Mouse (Mus musculus) frontal cortex, postnatal 14 days (tissue): Measurements from ENCODE around the gene Slc16a11.

Experiments
- DNase-seq, 2 experiments: peaks; one replicate each; pipeline ENCODE4 v3.0.0; 2022; ENCODE audit warnings: low spot score in 2 of 2

Slc16a11 gene

DNA sequence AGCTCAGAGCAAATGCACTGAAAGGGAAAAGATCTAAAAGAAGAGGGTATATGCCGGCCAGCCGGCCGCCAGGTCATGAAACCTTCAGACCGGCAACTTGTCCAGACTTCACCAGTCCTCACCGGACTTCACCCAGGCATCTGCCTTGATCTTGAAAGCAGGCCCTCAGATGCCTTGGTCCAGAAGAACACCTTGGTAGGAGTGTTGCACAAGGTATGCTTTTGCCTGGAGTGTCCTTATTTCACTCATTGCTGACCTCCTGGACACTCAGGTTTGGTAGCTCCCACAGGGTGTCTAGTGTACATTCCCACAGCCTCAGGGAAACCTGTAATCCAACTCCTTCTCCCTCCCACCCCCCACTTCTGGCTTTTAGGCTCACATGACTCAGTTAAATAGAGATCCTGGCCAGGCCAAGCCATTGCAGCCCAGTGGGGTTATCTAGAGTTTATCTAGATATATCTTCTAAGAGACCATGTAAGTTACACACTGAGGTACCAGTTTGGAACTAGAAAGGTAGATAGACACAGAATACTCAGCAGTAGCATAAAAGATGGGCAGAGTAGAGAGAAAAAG lies 12.4 kb upstream of the Slc16a11 start:
- no peak for DNase-seq

DNA sequence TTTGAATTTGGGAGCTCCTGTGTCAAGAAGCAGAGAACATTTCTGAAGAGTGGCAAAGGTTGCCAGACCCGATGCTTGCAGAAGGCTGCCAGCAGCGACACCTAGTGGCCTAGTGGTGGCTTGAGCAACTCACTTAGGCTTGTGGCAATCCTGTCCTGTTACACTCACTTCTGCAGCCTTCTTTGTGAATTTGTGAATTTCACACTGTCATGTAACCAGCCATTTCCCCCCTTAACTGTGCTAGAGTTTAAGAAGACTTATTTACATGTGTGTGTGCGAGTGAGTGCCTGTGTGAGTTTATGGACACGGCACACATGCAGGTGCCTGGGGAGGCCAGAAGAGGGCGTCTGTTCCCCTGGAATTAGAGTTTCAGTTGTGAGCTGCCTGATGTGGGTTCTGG lies 10.9 kb upstream of the Slc16a11 start:
- DNase-seq = peak; percentile 39 to 75

DNA sequence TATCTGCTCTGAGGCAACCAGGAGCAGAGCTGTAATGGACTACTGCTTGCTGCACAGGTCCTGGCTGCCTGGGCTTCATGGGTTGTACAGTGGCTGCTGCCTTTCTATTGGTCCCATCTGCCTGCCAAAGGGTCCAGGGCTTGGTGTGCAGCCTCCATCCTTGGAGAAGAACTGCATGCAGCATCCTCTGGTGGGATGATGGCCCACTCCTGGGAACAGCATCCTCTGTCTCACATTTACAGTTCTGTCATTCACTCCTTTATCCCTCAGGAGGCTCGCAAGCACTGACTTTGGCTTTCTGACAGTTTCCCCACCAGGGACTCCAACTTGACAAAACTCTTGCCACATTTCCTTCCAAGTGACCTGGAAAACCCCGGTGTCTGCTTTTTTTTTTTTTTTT lies 5.8 kb upstream of the Slc16a11 start:
- DNase-seq = no peak

DNA sequence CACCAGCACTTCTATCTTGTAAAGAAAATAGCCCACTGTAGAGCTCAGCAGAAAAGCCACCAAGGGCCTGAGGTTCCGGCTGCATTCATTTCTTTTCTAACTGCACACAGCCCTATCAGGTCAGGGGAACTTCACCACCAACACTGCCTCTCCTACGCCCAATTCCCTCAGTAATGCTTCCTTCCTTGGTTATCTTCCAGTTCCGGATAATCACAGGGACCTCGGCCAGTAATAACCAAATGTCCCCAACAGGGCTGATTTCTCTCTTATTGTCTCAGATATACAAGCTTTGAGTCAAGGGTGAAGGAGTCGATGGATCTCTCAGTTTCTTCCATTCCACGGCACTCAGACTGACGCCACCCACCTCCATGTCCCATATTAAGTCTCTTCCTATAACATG lies 5.3 kb upstream of the Slc16a11 start:
- DNase-seq = no peak

DNA sequence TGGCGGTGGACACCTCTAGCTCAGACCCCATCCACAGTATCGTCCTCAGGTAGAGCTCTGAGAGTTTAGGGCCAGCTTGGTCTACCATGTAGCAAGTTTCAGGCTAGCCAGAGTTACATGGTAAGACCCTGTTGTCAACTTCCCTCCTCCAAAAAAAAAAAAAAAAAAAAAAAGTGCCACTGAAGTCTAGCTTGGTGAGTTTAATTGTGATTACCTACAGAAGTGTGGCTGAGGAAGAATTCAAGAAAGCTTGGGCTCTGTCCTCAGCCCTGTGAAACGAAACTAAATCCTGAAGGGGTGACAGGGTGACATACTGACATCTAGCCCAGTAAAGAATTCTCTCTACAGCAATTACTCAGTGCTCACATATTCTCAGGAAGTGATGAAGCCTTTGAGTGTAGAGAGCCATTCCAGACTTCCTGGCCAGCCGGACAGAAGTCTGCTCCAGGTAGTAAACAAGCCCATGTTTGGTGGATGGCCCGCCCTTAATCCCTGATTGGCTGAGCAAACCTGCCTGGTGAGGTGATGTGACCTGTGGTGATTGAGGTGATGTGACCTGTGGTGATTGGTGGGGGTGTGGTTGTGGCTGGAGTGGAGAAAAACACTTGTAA lies 3.7 kb upstream of the Slc16a11 start:
- DNase-seq = no peak

DNA sequence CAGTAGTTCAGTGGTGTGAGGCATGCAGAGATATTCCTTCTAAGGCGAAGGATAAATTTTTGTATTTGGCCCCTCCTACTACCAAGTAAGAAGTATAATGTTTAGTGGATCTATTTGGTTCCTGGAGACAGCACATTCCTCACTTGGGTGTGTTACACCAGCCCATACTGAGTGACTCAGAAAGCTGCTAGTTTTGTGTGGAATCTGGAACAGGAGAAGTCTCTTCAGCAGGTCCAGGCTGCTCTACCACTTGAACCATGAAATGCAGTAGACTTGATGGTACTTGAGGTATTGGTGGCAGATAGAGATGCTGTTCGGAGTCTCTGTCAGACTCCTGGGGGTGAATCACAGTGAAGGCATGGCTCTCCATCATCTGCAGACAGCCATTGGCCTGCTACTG lies 1.9 kb upstream of the Slc16a11 start:
- no peak for DNase-seq

DNA sequence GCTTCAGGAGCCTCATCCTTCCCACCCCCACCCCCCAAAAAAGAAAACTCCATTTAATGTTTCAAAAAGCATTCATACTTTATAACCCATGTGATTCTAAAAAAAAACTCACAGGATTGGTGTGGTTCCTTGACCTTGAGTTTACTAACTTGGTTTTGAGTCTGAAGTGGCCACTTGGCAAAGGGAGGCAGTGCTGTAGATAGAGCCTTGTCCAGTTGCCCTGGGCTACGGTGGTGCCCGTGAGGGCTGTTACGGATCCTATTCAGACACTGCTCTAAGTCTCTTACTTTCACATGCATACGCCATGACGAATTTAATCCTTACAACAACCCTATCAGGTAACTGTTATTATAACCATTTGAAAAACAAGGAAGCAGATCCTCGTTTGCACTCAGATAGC lies 580 bp upstream of the Slc16a11 start:
- no peak for DNase-seq

DNA sequence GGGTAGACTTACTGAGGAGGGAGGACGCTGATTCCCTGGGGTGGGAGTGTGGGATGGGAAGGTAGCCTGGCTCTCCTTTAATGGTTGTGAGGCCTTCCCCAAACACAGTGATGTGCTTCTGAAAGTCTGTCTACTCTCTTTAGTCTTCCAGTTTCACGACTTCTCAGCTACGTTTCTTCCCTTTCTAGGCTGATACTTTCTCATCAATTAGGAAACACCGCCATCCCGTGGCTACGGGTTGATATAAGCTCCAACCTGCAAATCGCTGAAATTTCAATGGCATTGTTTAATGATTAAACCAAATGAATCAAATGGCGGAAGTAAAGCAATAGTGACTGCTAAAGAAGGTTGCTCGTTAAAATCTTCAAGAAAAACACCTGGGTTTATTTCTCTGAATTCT lies 344 bp downstream of the Slc16a11 start:
- DNase-seq = peak in 1 of 2 experiments; percentile 64

DNA sequence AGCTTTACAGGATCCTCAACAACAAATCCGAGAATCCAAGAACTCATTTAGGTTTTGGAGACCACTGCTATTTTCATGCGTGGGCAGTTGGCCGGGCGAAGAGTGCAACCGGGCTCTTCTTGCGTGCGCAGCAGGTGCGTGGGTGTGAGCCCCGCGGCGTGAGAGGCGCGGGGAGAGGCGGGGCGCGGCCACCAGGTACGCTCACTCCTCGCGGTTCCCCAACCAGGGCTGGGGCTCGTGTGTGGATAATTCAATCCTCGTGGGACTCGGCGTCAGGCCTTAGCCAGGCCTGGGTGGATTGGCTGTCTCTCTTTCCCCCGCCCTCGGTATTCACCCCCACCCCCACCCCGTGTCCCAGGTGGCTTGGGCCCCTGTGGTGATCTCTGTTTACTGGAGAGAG lies 1.2 kb downstream of the Slc16a11 start:
- no peak for DNase-seq

DNA sequence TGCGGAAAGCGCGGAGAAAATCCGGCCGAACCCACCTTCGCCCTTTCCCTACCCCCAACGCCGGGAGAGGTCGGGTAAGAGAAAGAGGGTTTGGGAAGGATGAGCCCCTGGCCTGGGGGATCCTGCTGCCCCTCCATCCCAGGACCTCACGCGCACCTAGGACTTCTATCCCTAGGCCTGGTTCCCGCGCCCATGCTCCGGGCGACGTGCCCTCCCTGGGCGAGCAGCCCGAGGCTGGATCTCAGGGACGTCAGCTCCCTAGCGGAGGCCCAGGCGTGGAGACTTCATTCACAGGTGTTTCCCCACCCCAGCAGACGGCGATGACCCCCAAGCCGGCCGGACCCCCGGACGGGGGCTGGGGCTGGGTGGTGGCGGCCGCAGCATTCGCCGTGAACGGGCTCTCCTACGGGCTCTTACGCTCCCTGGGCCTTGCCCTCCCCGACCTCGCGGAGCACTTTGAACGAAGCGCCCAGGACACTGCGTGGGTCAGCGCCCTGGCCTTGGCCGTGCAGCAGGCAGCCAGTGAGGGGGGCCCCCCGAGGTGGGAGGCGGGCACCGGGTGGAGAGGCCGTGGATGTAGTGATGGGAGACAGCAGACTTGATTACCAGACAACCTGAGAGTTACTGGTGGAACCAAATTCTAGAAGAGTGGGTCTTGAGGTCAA lies 1.8 kb downstream of the Slc16a11 start:
- DNase-seq = no peak

DNA sequence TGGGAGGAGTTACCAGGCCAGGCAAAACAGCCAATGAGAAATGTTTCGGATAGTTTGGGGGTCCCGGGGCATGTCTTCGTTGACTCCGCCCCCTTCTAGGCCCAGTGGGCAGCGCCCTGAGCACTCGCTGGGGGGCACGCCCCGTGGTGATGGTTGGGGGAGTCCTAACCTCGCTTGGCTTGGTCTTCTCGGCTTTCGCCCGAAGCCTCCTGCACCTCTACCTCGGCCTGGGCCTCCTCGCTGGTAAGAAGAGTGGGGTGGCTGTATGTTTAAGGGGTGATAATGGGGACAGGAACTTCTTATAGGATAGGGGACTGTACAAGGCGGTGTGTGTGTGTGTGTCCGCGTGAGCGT lies 2.3 kb downstream of the Slc16a11 start:
- DNase-seq = no peak

DNA sequence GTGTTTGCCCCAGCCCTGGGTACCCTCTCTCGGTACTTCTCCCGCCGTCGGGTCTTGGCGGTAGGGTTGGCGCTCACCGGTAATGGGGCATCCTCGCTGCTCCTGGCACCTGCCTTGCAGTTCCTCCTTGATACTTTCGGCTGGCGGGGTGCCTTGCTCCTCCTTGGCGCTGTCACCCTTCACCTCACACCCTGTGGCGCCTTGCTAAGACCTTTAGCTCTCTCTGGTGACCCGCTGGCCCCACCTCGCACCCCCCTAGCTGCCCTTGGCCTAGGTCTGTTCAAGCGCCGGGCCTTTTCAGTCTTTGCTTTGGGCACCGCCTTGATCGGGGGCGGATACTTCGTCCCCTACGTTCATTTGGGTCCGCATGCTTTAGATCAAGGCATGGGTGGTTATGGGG lies 2.7 kb downstream of the Slc16a11 start:
- DNase-seq = no peak

DNA sequence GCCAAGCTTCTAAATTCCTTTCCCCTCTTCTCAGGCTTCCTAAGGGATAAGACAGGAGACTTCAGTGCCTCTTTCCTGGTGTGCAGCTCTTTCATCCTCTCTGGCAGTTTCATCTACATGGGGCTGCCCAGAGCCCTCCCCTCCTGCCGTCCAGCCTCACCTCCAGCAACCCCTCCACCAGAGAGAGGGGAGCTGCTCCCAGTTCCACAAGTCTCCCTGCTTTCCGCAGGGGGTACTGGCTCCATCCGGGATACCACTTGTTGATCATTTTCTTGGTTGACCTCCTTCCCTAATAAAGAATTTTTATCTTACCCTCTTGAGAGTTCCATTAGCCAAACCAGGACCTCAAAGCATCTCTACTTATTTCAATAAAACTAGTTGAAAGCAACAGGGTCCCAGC lies 3.6 kb downstream of the Slc16a11 start:
- no peak for DNase-seq

DNA sequence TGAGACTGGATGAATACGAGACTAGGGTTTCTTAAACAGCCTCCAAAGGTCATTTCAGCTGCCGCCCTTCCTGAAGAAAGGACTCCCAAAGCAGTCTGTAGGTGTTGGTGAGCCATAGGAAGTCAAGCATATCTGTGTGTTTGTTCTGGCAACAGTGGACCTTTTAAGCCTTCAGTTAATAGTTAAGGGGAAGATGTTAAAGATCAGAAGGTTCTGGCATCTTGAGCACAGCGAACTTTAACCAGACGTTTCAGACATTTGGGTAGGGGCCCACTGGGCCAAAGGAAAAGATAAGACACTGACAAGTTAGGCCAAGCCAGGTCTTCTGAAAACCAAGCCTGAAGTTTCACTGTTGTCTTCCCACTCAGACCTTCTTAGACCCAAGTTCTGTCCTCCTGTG lies 5.5 kb downstream of the Slc16a11 start:
- DNase-seq = no peak

DNA sequence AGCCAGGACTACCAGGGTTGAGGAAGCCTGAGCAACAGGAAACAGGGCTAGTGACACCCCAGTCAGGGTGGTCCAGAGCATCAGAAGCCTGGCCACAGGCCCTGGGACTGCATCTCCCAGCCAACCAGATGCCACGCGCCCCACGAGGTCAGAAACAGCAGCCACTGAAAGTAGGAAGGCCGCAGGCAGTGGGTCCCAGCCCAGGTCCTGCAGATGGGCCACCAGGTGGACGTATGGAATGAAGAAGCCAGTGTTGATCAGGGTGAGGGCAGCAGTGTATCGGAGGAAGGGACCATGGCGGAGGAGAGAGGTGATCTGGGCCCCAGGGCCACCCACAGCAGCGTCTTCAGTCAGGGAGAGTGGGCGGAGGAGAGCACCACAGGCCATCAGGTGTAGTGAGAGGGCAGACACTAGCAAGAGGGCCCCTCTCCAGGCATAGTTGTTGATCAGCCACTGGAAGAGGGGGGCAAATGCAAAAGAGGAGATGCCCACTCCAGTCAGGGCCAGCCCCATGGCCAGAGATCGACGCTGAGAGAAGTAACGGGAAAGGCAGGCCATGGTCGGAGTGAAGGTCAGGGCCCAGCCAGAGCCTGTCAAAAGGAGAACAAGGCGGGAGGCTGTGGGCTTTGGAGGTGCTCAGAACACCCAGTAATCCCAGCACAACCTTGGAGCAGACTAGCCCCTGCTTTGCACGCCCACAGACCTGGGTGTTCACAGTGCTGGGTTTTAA lies 6.4 kb downstream of the Slc16a11 start:
- DNase-seq = no peak

DNA sequence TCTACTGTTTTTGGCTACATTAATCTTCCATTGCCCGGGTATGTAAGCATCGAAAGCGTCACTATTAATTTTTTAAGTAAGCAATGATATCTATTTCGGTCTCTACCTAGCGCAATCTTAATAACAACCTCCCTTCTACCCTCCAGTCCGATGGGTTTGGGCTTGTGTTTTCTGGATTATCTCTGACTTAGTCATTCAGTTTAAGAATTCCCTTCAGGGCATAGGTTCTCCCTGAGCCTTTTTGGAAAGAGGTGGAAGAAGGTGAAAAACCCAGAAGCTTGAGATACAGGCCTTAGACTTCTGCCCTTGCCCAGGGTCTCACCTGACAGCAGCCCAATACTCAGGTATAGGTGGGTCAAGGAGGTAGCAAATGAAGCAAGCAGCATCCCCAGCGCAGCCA lies 7.3 kb downstream of the Slc16a11 start:
- no peak for DNase-seq

DNA sequence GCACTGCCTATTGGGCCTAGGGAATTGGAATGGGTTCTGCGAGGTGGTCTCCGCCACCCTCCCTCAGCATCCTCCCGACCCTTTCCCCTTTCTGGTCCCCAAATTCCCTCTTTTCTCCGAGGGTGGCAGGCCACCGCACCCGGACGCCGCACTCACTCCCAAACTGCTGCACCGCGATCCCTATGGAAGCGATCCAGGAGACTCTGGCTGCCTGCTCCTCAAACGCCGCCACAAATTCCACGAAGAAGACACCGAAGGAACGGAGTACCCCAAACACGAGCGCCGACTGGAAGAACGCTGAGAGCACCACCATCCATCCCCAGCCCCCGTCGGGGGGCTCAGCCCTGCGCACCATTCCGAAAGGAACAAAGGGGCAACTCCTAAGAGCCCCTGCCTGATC lies 7.8 kb downstream of the Slc16a11 start:
- DNase-seq = peak in 1 of 2 experiments; percentile 29

DNA sequence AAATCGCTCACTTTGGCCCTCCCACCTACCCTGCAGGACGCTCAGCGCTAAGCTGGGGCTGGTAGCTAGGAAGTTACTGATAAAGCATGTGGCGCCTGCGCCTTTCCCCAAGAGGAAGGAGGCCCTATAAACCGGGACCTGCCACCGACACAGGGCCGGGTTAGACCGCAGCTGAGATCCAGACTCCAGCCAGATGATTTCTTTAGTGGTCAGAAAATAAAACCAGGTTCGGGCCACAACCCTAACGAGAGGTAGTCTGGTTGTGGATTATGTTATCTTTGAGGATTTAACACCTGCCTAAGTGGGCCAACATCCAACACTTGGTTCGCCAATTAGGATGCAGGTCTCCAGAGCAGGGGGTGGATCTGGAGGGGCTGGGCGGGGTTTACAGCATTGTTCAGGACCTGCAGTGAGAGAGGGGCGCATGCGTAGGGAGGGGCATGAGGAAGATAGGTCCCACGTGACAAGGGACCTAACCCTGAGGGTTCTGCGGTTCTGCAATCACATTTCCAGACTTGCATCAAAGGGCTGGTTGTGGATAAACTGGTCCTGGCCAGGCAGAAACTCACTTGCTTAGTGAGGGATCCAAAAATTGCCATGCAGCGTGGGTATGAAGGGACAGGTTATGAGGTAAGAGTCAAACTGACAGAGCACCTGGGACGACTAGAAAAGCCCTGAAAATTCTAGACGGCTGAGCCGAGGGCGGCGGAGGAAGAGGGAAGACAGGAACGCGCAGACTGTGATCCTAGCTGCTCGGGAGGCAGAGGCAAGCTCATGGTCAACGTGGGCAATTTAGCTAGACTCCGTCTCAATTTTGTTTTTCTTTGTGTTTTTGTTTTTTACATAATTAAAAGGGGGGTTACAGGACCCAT lies 8.4 kb downstream of the Slc16a11 start, which contains the start of gene Slc16a13:
TSS of gene Slc16a13 (minus strand) at position 334 of the 872 bp plus-strand sequence.
- DNase-seq = peak; percentile 90 to 93

DNA sequence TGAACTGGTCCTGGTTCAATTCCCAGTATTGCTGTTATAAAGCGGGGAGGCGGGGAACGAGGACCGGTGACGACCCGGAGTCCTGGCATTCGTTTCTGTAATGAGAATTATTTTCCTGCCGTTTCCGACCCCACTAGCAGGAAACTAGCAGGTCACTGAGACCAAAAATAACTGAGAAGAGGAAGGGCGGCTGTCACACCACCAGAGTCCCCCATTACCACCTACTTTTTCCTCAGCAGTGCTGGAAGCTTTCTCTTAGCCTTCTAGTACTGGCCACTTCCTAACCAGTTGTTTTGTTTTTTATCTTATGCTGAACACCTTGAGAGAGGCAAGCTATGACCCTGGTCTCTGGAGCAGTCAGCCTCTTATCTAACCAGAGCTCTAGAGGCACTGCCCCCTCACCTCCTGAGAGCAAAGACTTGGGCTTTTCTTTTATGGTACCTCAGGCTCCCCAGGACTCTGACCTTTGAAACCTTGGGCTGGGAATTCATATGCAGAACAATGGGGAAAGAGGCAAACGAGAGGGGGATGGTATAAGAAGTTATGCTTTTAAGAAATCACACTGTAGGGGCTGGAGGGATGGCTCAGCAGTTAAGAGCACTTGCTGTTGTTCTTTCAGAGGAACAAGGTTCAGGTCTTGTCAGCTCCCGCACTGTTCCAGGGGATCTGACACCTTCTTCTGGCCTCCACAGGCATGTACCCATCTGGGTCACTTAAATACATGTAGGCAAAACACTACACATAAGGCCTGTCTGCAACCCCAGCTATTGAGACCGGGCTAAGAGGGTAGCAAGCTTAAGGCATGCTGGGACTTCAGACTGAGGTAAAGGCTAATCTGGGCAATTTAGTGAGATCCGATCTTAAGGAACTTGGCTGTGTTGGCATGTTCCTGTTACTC lies 9.3 kb downstream of the Slc16a11 start:
- no peak for DNase-seq

DNA sequence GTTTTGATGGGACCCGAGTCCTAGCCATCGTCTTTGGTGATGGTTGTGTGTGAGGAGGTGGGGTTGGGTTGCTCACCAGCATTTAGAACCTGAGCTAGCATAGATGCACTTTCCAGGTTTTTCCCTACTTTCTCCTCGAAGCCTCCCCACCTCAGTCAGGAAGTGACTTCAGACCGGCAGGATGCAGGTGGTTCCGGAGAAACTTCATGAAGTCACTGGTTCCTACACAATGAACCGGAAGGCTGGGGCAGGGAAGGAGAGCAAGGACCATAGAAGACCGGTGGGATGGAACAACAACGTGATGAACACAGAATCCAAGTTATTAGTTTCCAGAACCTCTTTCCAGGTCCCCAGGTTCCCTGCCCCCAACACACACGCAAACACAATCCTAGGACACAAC lies 11.2 kb downstream of the Slc16a11 start:
- no peak for DNase-seq
